Mouse (Mus musculus) testis, adult 2 months (tissue): ENCODE data around the gene Hic2.

Experiments used
- CTCF ChIP-seq: fragments of 200-500 bp; IDR thresholded peaks from 2 replicates; pipeline ENCODE4 v1.5.1; 2012; ENCODE audit warnings: low read depth, mild to moderate bottlenecking, inconsistent platforms, low read length, moderate library complexity; ENCODE audit not compliant: control insufficient read depth, insufficient read depth, insufficient replicate concordance
- POLR2A ChIP-seq: fragments of 200-500 bp; IDR thresholded peaks from 2 replicates; pipeline ENCODE4 v1.6.1; 2012; ENCODE audit warnings: low read depth, mild to moderate bottlenecking, inconsistent platforms, low read length, moderate library complexity; ENCODE audit not compliant: control insufficient read depth

DNA sequence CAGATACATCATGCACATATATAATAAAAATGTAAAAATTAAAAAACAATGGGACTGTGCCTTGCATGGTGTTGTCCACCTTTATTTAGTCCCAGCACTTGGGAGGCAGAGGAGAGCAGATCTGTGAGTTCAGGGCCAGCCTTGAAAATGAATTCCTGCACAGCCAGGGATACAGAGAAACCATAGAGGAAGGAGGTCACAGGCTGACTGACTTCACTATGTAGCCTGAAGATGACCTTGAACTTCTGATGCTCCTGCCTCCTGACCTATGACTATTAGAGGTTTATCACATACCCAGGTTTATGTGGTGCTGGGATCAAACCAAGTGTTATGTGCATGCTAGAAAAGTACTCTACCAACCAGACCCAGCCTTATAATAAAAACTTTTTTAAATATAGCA is 47.9 kb upstream of the Hic2 start:
- TF ChIP-seq CTCF (no peak), POLR2A (no peak)
